Mouse (Mus musculus) liver, adult 2 months (tissue): Measurements from ENCODE around the gene Glis2. TPM values are rescaled to one million over a fixed set of nuclear protein-coding genes. Genes with fewer than 3 reads are reported as not detected.
A peak's percentile ranks its signal among the peaks of the same experiment; 100 is the strongest.

ENCODE experiments used
- DNase-seq: peaks from one replicate; pipeline ENCODE4 v3.0.0-alpha.2; 2011; ENCODE audit warnings: low read depth, low spot score; ENCODE audit errors: extremely low read depth
- H3K27ac ChIP-seq: fragments of 200-500 bp; replicated peaks from 2 replicates; pipeline ENCODE4 v1.5.1; 2012; ENCODE audit warnings: low read depth, mild to moderate bottlenecking, control low read depth, inconsistent platforms, low read length; ENCODE audit not compliant: insufficient read depth
- H3K27me3 ChIP-seq: fragments of 200-500 bp; 2 replicates; pipeline ENCODE4 v1.6.1; 2012; ENCODE audit warnings: mild to moderate bottlenecking, moderate library complexity, low read length, inconsistent platforms; ENCODE audit not compliant: control insufficient read depth, insufficient read depth
- H3K36me3 ChIP-seq: fragments of 200-500 bp; 2 replicates; pipeline ENCODE4 v1.6.1; 2012; ENCODE audit warnings: low read length, inconsistent platforms; ENCODE audit not compliant: control insufficient read depth, insufficient read depth
- H3K4me1 ChIP-seq: fragments of 200-500 bp; 2 replicates; pipeline ENCODE4 v1.6.1; 2011; ENCODE audit warnings: low read length; ENCODE audit not compliant: control insufficient read depth, insufficient read depth
- H3K4me3 ChIP-seq: fragments of 200-500 bp; 2 replicates; pipeline ENCODE4 v1.5.1; 2011; ENCODE audit warnings: low read depth, mild to moderate bottlenecking, control low read depth, low read length, moderate library complexity; ENCODE audit not compliant: insufficient read depth
- H3K79me2 ChIP-seq: fragments of 200-500 bp; 2 replicates; pipeline ENCODE4 v1.6.1; 2012; ENCODE audit warnings: inconsistent platforms, mild to moderate bottlenecking, low read length, moderate library complexity; ENCODE audit not compliant: control insufficient read depth, insufficient read depth
- H3K9ac ChIP-seq: fragments of 200-500 bp; 2 replicates; pipeline ENCODE4 v1.6.1; 2012; ENCODE audit warnings: low read depth, mild to moderate bottlenecking, control low read depth, inconsistent platforms, low read length
- CTCF ChIP-seq: fragments of 200-500 bp; IDR thresholded peaks from 2 replicates; pipeline ENCODE4 v1.5.1; 2011; ENCODE audit warnings: low read depth, low read length, control low read depth
- POLR2A ChIP-seq: fragments of 200-500 bp; IDR thresholded peaks from 2 replicates; pipeline ENCODE4 v1.6.1; 2011; ENCODE audit warnings: low read length, control low read depth; ENCODE audit not compliant: insufficient read depth; ENCODE audit errors: extremely low read depth
- WGBS: fragments of 180-500 bp; shearing (Covaris S2); methylation state at CpG from one replicate; pipeline ENCODE4 v1.1.7; 2018; 5-methylcytosine and 5-hydroxymethylcytosine counted together
- polyA plus RNA-seq: library from polyadenylated mRNA; depleted of rRNA; stranded (reverse); fragments of >200 nt; gene quantifications from 2 replicates; pipeline ENCODE4 v1.2.3, GENCODE M21; 2012
- total RNA-seq: library from RNA; depleted of rRNA; stranded (reverse); fragments of >200 nt; gene quantifications from 2 replicates; pipeline ENCODE4 v1.2.3, GENCODE M21; 2014

Glis2 gene
- total and polyA plus RNA-seq, 2 experiments: 0.55 to 2.5 TPM

- Histone ChIP-seq H3K4me1 (peaks cover 30% of the 10 kb centered on the region), H3K4me3 (peak overlapping the region; percentile 92), H3K79me2 (peaks cover 17% of the 10 kb centered on the region; the same call in 1 of the 2 replicates), H3K9ac (peak overlapping the region; percentile 93), H3K27me3 (no peaks in the 10 kb centered on the region), H3K36me3 (no peaks in the 10 kb centered on the region), H3K27ac (peak overlapping the region; percentile 83)
- peak; percentile 98 for DNase-seq
- WGBS: 9% methylated on average over 17 of the region's 17 CpGs
- TF ChIP-seq POLR2A (no peak), CTCF (no peak)
Observed at GRCm38 (mm10) chr16:4640267-4641005, 45.9 kb downstream of the Glis2 start.

- Histone ChIP-seq H3K4me1 (peaks cover 30% of the 10 kb centered on the region), H3K79me2 (peaks cover 22% of the 10 kb centered on the region; the same call in 1 of the 2 replicates), H3K4me3 (peak overlapping the region; percentile 13; the same call in 1 of the 2 replicates), H3K36me3 (no peaks in the 10 kb centered on the region), H3K9ac (peak overlapping the region; percentile 31), H3K27me3 (no peaks in the 10 kb centered on the region), H3K27ac (peak overlapping the region; percentile 57)
- peak; percentile 52 for DNase-seq
- TF ChIP-seq POLR2A (no peak), CTCF (no peak)
- 13% methylated on average over 3 of the region's 3 CpGs for WGBS
Observed at GRCm38 (mm10) chr16:4641119-4641838, 46.8 kb downstream of the Glis2 start.

DNA sequence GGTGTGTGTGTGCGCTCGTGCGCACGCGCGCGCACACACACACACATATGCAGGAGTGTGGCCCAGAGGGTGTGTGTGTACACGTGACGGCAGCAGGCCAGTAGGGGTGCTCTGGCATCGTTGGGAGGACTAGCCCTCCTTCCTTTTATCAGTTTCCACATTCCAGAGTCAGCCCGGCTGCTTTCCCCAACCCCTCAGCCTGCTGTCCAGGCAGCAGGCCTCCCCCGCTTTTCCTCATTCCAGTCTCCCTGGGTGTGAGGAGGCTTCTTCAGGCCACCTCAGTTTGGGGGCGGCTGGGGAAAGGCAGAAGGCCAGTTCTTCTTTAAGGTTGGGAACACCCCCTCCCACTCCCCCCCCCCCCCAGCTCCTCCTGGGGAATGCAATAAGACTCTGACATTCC is 47.7 kb downstream of the Glis2 start:
- TF ChIP-seq POLR2A: no peak
- H3K4me1 ChIP-seq: peaks cover 30% of the 10 kb centered on the region

GRCm38 (mm10) chr16:4642937-4643336 is 48.4 kb downstream of the Glis2 start:
- WGBS: 15% methylated on average over 6 of the region's 6 CpGs
- Histone ChIP-seq H3K9ac (peak overlapping the region; percentile 22), H3K79me2 (peaks cover 27% of the 10 kb centered on the region; the same call in 1 of the 2 replicates), H3K4me1 (peaks cover 30% of the 10 kb centered on the region), H3K27me3 (no peaks in the 10 kb centered on the region), H3K36me3 (no peaks in the 10 kb centered on the region), H3K27ac (peak overlapping the region; percentile 64), H3K4me3 (peak overlapping the region; percentile 20; the same call in 1 of the 2 replicates)
- TF ChIP-seq POLR2A (no peak), CTCF (no peak)
- DNase-seq: peak; percentile 65

More for the DNA sequence above, 47.7 kb downstream of the Glis2 start:
- 66% methylated on average over 13 of the region's 13 CpGs for WGBS
- no peaks in the 10 kb centered on the region for H3K36me3 ChIP-seq
- peak; percentile 42 for DNase-seq
- H3K4me3 ChIP-seq: peak overlapping the region; percentile 9; the same call in 1 of the 2 replicates
- peaks cover 27% of the 10 kb centered on the region; the same call in 1 of the 2 replicates for H3K79me2 ChIP-seq
- no peaks in the 10 kb centered on the region for H3K27me3 ChIP-seq
- no peak overlapping the region for H3K9ac ChIP-seq
- peak overlapping the region; percentile 57 for H3K27ac ChIP-seq

GRCm38 (mm10) chr16:4643670-4644419 is 49.3 kb downstream of the Glis2 start:
- Histone ChIP-seq H3K79me2 (peaks cover 31% of the 10 kb centered on the region; the same call in 1 of the 2 replicates), H3K9ac (no peak overlapping the region), H3K27ac (peak overlapping the region; percentile 64), H3K36me3 (no peaks in the 10 kb centered on the region), H3K27me3 (no peaks in the 10 kb centered on the region), H3K4me1 (peaks cover 30% of the 10 kb centered on the region), H3K4me3 (no peak overlapping the region)
- TF ChIP-seq CTCF (no peak), POLR2A (no peak)
- DNase-seq: peak; percentile 77
- 39% methylated on average over 11 of the region's 11 CpGs for WGBS
